Mouse (Mus musculus) E14TG2a.4 (cell line): ENCODE data around the gene Stk38l.

Source experiments
- CTCF ChIP-seq: conservative IDR thresholded peaks from 2 replicates; pipeline ENCODE4 v1.5.1; 2014; ENCODE audit warnings: low read length
- POU5F1 ChIP-seq: IDR thresholded peaks from 2 replicates; pipeline ENCODE4 v1.6.1; 2014; ENCODE audit warnings: low read length, borderline replicate concordance

DNA sequence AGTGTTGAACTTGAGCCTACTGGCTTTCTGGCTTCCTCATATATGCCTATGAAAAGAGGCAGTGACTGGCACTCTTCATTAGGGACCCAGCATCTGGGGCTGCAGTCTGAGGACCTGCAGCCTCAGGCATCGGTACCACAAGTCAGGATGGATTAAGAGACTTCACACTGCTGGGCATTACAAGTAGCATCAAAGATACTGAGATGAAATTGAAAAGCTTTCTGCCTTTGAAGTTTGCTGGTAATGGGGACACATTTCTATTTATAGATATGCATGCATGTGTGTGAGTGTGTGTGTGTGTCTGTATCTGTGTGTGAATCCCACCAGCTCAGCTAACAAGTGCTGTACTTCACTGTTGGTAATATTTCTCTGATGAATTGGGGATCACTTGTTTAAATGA, 27.8 kb downstream of the Stk38l start:
- TF ChIP-seq CTCF, result no peak
- no peak for TF ChIP-seq POU5F1
